ENCODE assay signal across 15 mouse cellular contexts in the genomic region with DNA sequence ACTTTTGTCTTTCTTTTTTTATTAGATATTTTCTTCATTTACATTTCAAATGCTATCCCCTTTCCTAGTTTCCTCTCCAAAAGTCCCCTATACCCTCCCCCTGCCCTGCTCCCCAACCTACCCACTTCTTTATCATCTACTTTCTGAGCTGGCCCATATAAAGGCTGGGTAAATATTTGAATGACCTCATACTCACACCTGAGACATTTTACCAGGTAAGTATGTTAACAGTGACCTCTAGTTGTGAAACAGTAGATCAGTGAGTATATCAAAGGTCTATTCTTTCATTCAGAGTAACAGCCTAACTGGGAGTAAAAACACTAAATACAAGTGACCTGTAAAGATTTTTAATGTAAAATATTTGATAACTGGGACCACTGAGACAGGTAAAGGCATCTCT. TPM values are rescaled to one million over a fixed set of nuclear protein-coding genes. Genes with fewer than 3 reads are reported as not detected.
DNase-seq lines count a peak whose midpoint lies in the region; ATAC-seq and TF ChIP-seq lines count a peak whose summit lies in the region.
"Had no signal": no experiment of that assay in that cellular context is flagged by ENCODE, and none has a peak within 500 bp of the region (broad histone marks: within the 10 kb centered on the region; RNA-seq: fewer than 3 reads in every experiment).

No protein-coding gene starts in this region.

- H3K4me3 ChIP-seq in heart, postnatal 0 days (ENCODE audit: low read depth, low read length): no peak overlapping the region
- no peak overlapping the region for H3K4me3 ChIP-seq in heart, embryonic 10.5 days
- no peak overlapping the region for H3K4me3 ChIP-seq in lung, embryonic 14.5 days (ENCODE audit: low read depth, low read length)
- no peak overlapping the region for H3K4me3 ChIP-seq in stomach, embryonic 15.5 days (replicated peaks)
- H3K4me3 ChIP-seq in forebrain, embryonic 13.5 days: no peak overlapping the region
- H3K4me3 ChIP-seq: forebrain, embryonic 12.5 days; hindbrain, embryonic 13.5 days had no signal

- H3K27ac ChIP-seq in heart, postnatal 0 days (ENCODE audit: low read depth): no peak overlapping the region
- no peak overlapping the region for H3K27ac ChIP-seq in heart, embryonic 10.5 days
- no peak overlapping the region for H3K27ac ChIP-seq in lung, embryonic 14.5 days (ENCODE audit: low read depth)
- H3K27ac ChIP-seq in stomach, embryonic 15.5 days: no peak overlapping the region
- no peak overlapping the region for H3K27ac ChIP-seq in forebrain, embryonic 13.5 days
- H3K27ac ChIP-seq: forebrain, embryonic 12.5 days; hindbrain, embryonic 13.5 days; liver, embryonic 14.5 days had no signal

- no peak for TF ChIP-seq EP300 in heart, postnatal 0 days (IDR thresholded peaks at IDR 0.05; ENCODE audit: low read depth)

- no peaks in the 10 kb centered on the region for H3K9me3 ChIP-seq in heart, postnatal 0 days (replicated peaks; ENCODE audit: control insufficient read depth, low read length)
- H3K9me3 ChIP-seq in heart, embryonic 10.5 days: no peaks in the 10 kb centered on the region
- no peaks in the 10 kb centered on the region for H3K9me3 ChIP-seq in lung, embryonic 14.5 days (ENCODE audit: low read depth, low read length)
- H3K9me3 ChIP-seq in stomach, embryonic 15.5 days: no peaks in the 10 kb centered on the region
- no peaks in the 10 kb centered on the region for H3K9me3 ChIP-seq in forebrain, embryonic 13.5 days (replicated peaks)
- H3K9me3 ChIP-seq: forebrain, embryonic 12.5 days; G1E; hindbrain, embryonic 13.5 days had no signal

- TF ChIP-seq CTCF in heart, postnatal 0 days (IDR thresholded peaks at IDR 0.05; ENCODE audit: low read depth): 0 out of 2 replicates have a peak, but pooled peaks have one; percentile 4
- 0 out of 2 replicates have a peak, but pooled peaks have one; percentile 17 for TF ChIP-seq CTCF in lung, embryonic 14.5 days (IDR thresholded peaks at IDR 0.05; ENCODE audit: low read depth)

- H3K36me3 ChIP-seq in heart, postnatal 0 days (replicated peaks; ENCODE audit: control insufficient read depth, insufficient read depth, low read length): no peaks in the 10 kb centered on the region
- no peaks in the 10 kb centered on the region for H3K36me3 ChIP-seq in heart, embryonic 10.5 days
- H3K36me3 ChIP-seq in lung, embryonic 14.5 days (ENCODE audit: insufficient read depth): no peaks in the 10 kb centered on the region
- no peaks in the 10 kb centered on the region for H3K36me3 ChIP-seq in stomach, embryonic 15.5 days
- H3K36me3 ChIP-seq in forebrain, embryonic 13.5 days (ENCODE audit: poor library complexity, severe bottlenecking): no peaks in the 10 kb centered on the region
- H3K36me3 ChIP-seq: forebrain, embryonic 12.5 days; G1E; hindbrain, embryonic 13.5 days had no signal

- no peaks in the 10 kb centered on the region for H3K27me3 ChIP-seq in heart, postnatal 0 days (ENCODE audit: control insufficient read depth, insufficient read depth, low read length)
- H3K27me3 ChIP-seq in heart, embryonic 10.5 days (ENCODE audit: insufficient read depth, poor library complexity, severe bottlenecking): no peaks in the 10 kb centered on the region
- no peaks in the 10 kb centered on the region for H3K27me3 ChIP-seq in lung, embryonic 14.5 days (ENCODE audit: insufficient read depth, low read length)
- no peaks in the 10 kb centered on the region for H3K27me3 ChIP-seq in stomach, embryonic 15.5 days (replicated peaks)
- H3K27me3 ChIP-seq in forebrain, embryonic 13.5 days: no peaks in the 10 kb centered on the region
- H3K27me3 ChIP-seq: forebrain, embryonic 12.5 days; hindbrain, embryonic 13.5 days had no signal

- 0 out of 2 replicates have a peak, but pooled peaks have one; percentile 11 for ATAC-seq in heart, postnatal 0 days (ENCODE audit: insufficient read depth, low read depth)
- ATAC-seq in lung, embryonic 14.5 days (ENCODE audit: insufficient read depth): peak; percentile 49; the same call in 1 of the 2 replicates
- peak; percentile 84 for ATAC-seq in stomach, embryonic 15.5 days (ENCODE audit: insufficient read depth, low FRiP score, low read depth)
- no peak for ATAC-seq in forebrain, embryonic 13.5 days

- DNase-seq in heart, postnatal 0 days (ENCODE audit: low spot score): no peak
- no peak for DNase-seq in heart, embryonic 10.5 days (ENCODE audit: low spot score)
- peak; percentile 41 for DNase-seq in lung, embryonic 14.5 days
- DNase-seq in lung, postnatal 14 days: no peak
- DNase-seq in induced T-regulatory cell, adult 2 months (ENCODE audit: low read depth): peak; percentile 47
- no peak for DNase-seq in cerebellum, postnatal 14 days
- DNase-seq: adrenal gland, postnatal 10 days; cerebellum, adult 2 months; spleen, adult 18-20 months had no signal

- no peak overlapping the region for H3K9ac ChIP-seq in heart, postnatal 0 days (replicated peaks; ENCODE audit: low read depth, low read length)
- H3K9ac ChIP-seq in lung, embryonic 14.5 days: no peak overlapping the region
- H3K9ac ChIP-seq in stomach, embryonic 15.5 days: no peak overlapping the region
- H3K9ac ChIP-seq in forebrain, embryonic 13.5 days: no peak overlapping the region
- H3K9ac ChIP-seq: forebrain, embryonic 12.5 days; hindbrain, embryonic 13.5 days; liver, embryonic 14.5 days had no signal

- no peak overlapping the region for H3K4me2 ChIP-seq in heart, postnatal 0 days (ENCODE audit: low read depth, low read length)
- H3K4me2 ChIP-seq in lung, embryonic 14.5 days: no peak overlapping the region
- H3K4me2 ChIP-seq in stomach, embryonic 15.5 days: no peak overlapping the region
- no peak overlapping the region for H3K4me2 ChIP-seq in forebrain, embryonic 13.5 days
- H3K4me2 ChIP-seq: forebrain, embryonic 12.5 days; hindbrain, embryonic 13.5 days had no signal

- H3K4me1 ChIP-seq in heart, postnatal 0 days (ENCODE audit: control insufficient read depth, insufficient read depth): no peaks in the 10 kb centered on the region
- H3K4me1 ChIP-seq in heart, embryonic 10.5 days: 0 out of 2 replicates have a peak, but pooled peaks cover 4% of the 10 kb centered on the region
- no peaks in the 10 kb centered on the region for H3K4me1 ChIP-seq in lung, embryonic 14.5 days (ENCODE audit: insufficient read depth)
- no peaks in the 10 kb centered on the region for H3K4me1 ChIP-seq in stomach, embryonic 15.5 days
- no peaks in the 10 kb centered on the region for H3K4me1 ChIP-seq in forebrain, embryonic 13.5 days
- H3K4me1 ChIP-seq: hindbrain, embryonic 13.5 days had no signal

RNA-seq across cellular contexts. Expression of a gene that starts 7.7 kb away (rescaled TPM):
- total RNA-seq in heart, postnatal 0 days (2014; rRNA removed; ENCODE audit: low replicate concordance): 5.7 and 19.0 TPM in 2 replicates
- polyA plus RNA-seq in heart, postnatal 0 days (2015; fragmentation: Nextera tagmentation; extraction: Ambion mirVana): 9.3 and 10.3 TPM in 2 replicates
- 8.7 and 10.4 TPM in 2 replicates for polyA plus RNA-seq in heart, embryonic 10.5 days (2016; fragmentation: Nextera tagmentation; extraction: Ambion mirVana)
- polyA plus RNA-seq in lung, embryonic 14.5 days (2014; fragmentation: Nextera tagmentation; extraction: Ambion mirVana): 18.1 TPM in 2 replicates
- polyA plus RNA-seq in stomach, embryonic 15.5 days (2015; fragmentation: Nextera tagmentation; extraction: Ambion mirVana): 7.6 and 11.0 TPM in 2 replicates
- 8.6 and 9.7 TPM in 2 replicates for polyA plus RNA-seq in forebrain, embryonic 13.5 days (2015; fragmentation: Nextera tagmentation; extraction: Ambion mirVana)

RNA-seq across cellular contexts. Expression of a gene that starts 37.0 kb away (rescaled TPM):
- total RNA-seq in heart, postnatal 0 days (2014; rRNA removed; ENCODE audit: low replicate concordance): 2,529 and 2,768 TPM in 2 replicates
- 696 and 707 TPM in 2 replicates for polyA plus RNA-seq in heart, postnatal 0 days (2015; fragmentation: Nextera tagmentation; extraction: Ambion mirVana)
- 590 and 679 TPM in 2 replicates for polyA plus RNA-seq in heart, embryonic 10.5 days (2016; fragmentation: Nextera tagmentation; extraction: Ambion mirVana)
- 843 and 848 TPM in 2 replicates for polyA plus RNA-seq in lung, embryonic 14.5 days (2014; fragmentation: Nextera tagmentation; extraction: Ambion mirVana)
- polyA plus RNA-seq in stomach, embryonic 15.5 days (2015; fragmentation: Nextera tagmentation; extraction: Ambion mirVana): 469 and 485 TPM in 2 replicates
- 895 and 906 TPM in 2 replicates for polyA plus RNA-seq in forebrain, embryonic 13.5 days (2015; fragmentation: Nextera tagmentation; extraction: Ambion mirVana)

RNA-seq across cellular contexts. Expression of a gene that starts 45.1 kb away (rescaled TPM):
- 0.73 and 1.5 TPM in 2 replicates for total RNA-seq in heart, postnatal 0 days (2014; rRNA removed; ENCODE audit: low replicate concordance)
- polyA plus RNA-seq in heart, postnatal 0 days (2015; fragmentation: Nextera tagmentation; extraction: Ambion mirVana): 0.27 and 0.30 TPM in 2 replicates
- polyA plus RNA-seq in heart, embryonic 10.5 days (2016; fragmentation: Nextera tagmentation; extraction: Ambion mirVana): 0.32 and 0.34 TPM in 2 replicates
- 1.4 and 1.5 TPM in 2 replicates for polyA plus RNA-seq in lung, embryonic 14.5 days (2014; fragmentation: Nextera tagmentation; extraction: Ambion mirVana)
- 1.2 and 1.3 TPM in 2 replicates for polyA plus RNA-seq in stomach, embryonic 15.5 days (2015; fragmentation: Nextera tagmentation; extraction: Ambion mirVana)
- polyA plus RNA-seq in forebrain, embryonic 13.5 days (2015; fragmentation: Nextera tagmentation; extraction: Ambion mirVana): 0.09 and 0.11 TPM in 2 replicates
- polyA plus RNA-seq: G1E had no signal

Comparison
In these comparisons a context has a peak if more than half of its experiments do, and no peak if none do; other contexts are left out.
1. DNase-seq: peak in lung, embryonic 14.5 days (single experiment) and induced T-regulatory cell, adult 2 months (single experiment); none in heart, postnatal 0 days (single experiment), heart, embryonic 10.5 days (single experiment), lung, postnatal 14 days (single experiment) and cerebellum, postnatal 14 days (0 of 2).